Mouse (Mus musculus) neural tube, embryonic 14.5 days (tissue): Measurements from ENCODE around the gene Dnajb14. TPM values are rescaled to one million over a fixed set of nuclear protein-coding genes. Genes with fewer than 3 reads are reported as not detected.
"Not testable (repeated sequence)": the region's sequence is repeated elsewhere in the genome, so short reads cannot be mapped to it uniquely, and the experiment has no call there.

Experiments
- ATAC-seq: fragments of 200-750 bp; cut with Nextera tagmentation; 2 replicates; pipeline ENCODE4 v1.8.0; 2017; ENCODE audit warnings: low read depth, mild to moderate bottlenecking, moderate TSS enrichment, moderate library complexity
- H3K27ac ChIP-seq: fragments of 300-500 bp; sonication (generic); 2 replicates; pipeline ENCODE4 v1.5.1; 2014; ENCODE audit warnings: low read depth, mild to moderate bottlenecking, control low read depth, low read length, moderate library complexity, mixed read lengths
- H3K27me3 ChIP-seq: fragments of 300-500 bp; sonication (generic); 2 replicates; pipeline ENCODE4 v1.6.1; 2014; ENCODE audit warnings: low read length; ENCODE audit not compliant: control insufficient read depth, insufficient read depth
- H3K36me3 ChIP-seq: fragments of 300-500 bp; sonication (generic); 2 replicates; pipeline ENCODE4 v1.6.1; 2014; ENCODE audit warnings: low read length, mixed read lengths; ENCODE audit not compliant: control insufficient read depth, insufficient read depth
- H3K4me1 ChIP-seq: fragments of 300-500 bp; sonication (generic); 2 replicates; pipeline ENCODE4 v1.6.1; 2014; ENCODE audit warnings: low read length; ENCODE audit not compliant: control insufficient read depth, insufficient read depth
- H3K4me2 ChIP-seq: fragments of 300-500 bp; sonication (generic); 2 replicates; pipeline ENCODE4 v1.6.1; 2014; ENCODE audit warnings: mild to moderate bottlenecking, low read depth, low read length, control low read depth
- H3K4me3 ChIP-seq: fragments of 300-500 bp; sonication (generic); 2 replicates; pipeline ENCODE4 v1.5.1; 2014; ENCODE audit warnings: low read depth, low read length, control low read depth, mixed read lengths
- H3K9ac ChIP-seq: fragments of 300-500 bp; sonication (generic); replicated peaks from 2 replicates; pipeline ENCODE4 v1.6.1; 2014; ENCODE audit warnings: low read depth, mild to moderate bottlenecking, control low read depth, low read length, mixed read lengths
- H3K9me3 ChIP-seq: fragments of 300-500 bp; sonication (generic); 2 replicates; pipeline ENCODE4 v1.6.1; 2016; ENCODE audit warnings: low read length; ENCODE audit not compliant: control insufficient read depth
- WGBS: fragments of 180-500 bp; shearing (Covaris S2); extraction: QIAGEN DNeasy Blood & Tissue Kit; methylation state at CpG from one replicate; pipeline ENCODE4 v1.1.7; 2014; 5-methylcytosine and 5-hydroxymethylcytosine counted together
- polyA plus RNA-seq: library from polyadenylated mRNA; unstranded; fragments of >200 nt; fragmentation: Nextera tagmentation; extraction: Ambion mirVana; gene quantifications from 2 replicates; pipeline ENCODE4 v1.2.1, GENCODE M21; 2014

The Dnajb14 gene
- polyA plus RNA-seq, 1 experiment from 2014 or later, result 18.7 TPM

- Histone ChIP-seq H3K27ac (no peak overlapping the region), H3K9ac (no peak overlapping the region), H3K27me3 (no peaks in the 10 kb centered on the region), H3K4me1 (no peaks in the 10 kb centered on the region), H3K4me3 (no peak overlapping the region), H3K4me2 (no peak overlapping the region), H3K9me3 (no peaks in the 10 kb centered on the region), H3K36me3 (no peaks in the 10 kb centered on the region)
- no peak for ATAC-seq
Observed at GRCm38 (mm10) chr3:137838160-137838559, 29.3 kb upstream of the Dnajb14 start.

- Histone ChIP-seq H3K27me3 (no peaks in the 10 kb centered on the region), H3K4me1 (no peaks in the 10 kb centered on the region), H3K9ac (no peak overlapping the region), H3K9me3 (no peaks in the 10 kb centered on the region), H3K4me2 (no peak overlapping the region), H3K27ac (no peak overlapping the region), H3K4me3 (no peak overlapping the region), H3K36me3 (no peaks in the 10 kb centered on the region)
- ATAC-seq, result no peak
- 90% methylated on average over 1 of the region's 1 CpGs for WGBS
Observed at GRCm38 (mm10) chr3:137842944-137843343, 24.5 kb upstream of the Dnajb14 start.

DNA sequence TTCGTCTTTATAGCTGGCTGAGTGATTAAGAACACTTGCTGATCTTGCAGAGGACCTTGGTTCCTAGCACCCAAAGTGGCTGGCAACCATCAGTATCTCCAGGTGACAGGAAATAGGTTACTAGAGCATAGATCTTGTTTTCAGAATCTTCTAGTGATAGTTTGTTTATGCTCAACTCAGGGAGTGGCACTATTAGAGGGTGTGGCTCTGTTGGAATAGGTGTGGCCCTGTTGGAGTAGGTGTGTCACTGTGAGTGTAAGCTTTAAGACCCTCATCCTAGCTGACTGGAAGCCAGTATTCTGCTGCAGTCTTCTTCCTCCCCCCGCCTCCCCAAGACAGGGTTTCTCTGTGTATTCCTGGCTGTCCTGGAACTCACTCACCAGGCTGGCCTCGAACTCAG lies 23.2 kb upstream of the Dnajb14 start:
- H3K4me2 ChIP-seq, result no peak overlapping the region
- 89% methylated on average over 3 of the region's 3 CpGs for WGBS
- no peak for ATAC-seq
- H3K9me3 ChIP-seq, result no peaks in the 10 kb centered on the region
- no peaks in the 10 kb centered on the region for H3K27me3 ChIP-seq
- H3K27ac ChIP-seq, result no peak overlapping the region
- no peak overlapping the region for H3K9ac ChIP-seq
- no peak overlapping the region for H3K4me3 ChIP-seq
- no peaks in the 10 kb centered on the region for H3K4me1 ChIP-seq
- no peaks in the 10 kb centered on the region for H3K36me3 ChIP-seq

- H3K4me3 ChIP-seq, result no peak overlapping the region
- no peak for ATAC-seq
- H3K9me3 ChIP-seq, result no peaks in the 10 kb centered on the region
- WGBS, result 86% methylated on average over 5 of the region's 5 CpGs
- H3K27me3 ChIP-seq, result no peaks in the 10 kb centered on the region
- H3K9ac ChIP-seq, result no peak overlapping the region
- no peaks in the 10 kb centered on the region for H3K4me1 ChIP-seq
- no peaks in the 10 kb centered on the region for H3K36me3 ChIP-seq
- no peak overlapping the region for H3K4me2 ChIP-seq
- no peak overlapping the region for H3K27ac ChIP-seq
Observed at GRCm38 (mm10) chr3:137846552-137846951, 20.9 kb upstream of the Dnajb14 start.

- Histone ChIP-seq H3K4me1 (no peaks in the 10 kb centered on the region), H3K27ac (no peak overlapping the region), H3K9me3 (no peaks in the 10 kb centered on the region), H3K4me3 (no peak overlapping the region), H3K4me2 (no peak overlapping the region), H3K36me3 (no peaks in the 10 kb centered on the region), H3K9ac (no peak overlapping the region), H3K27me3 (no peaks in the 10 kb centered on the region)
- 91% methylated on average over 9 of the region's 9 CpGs for WGBS
- ATAC-seq, result no peak
Observed at GRCm38 (mm10) chr3:137848354-137848753, 19.1 kb upstream of the Dnajb14 start.

- Histone ChIP-seq H3K9ac (no peak overlapping the region), H3K4me1 (no peaks in the 10 kb centered on the region), H3K27me3 (no peaks in the 10 kb centered on the region), H3K4me2 (no peak overlapping the region), H3K9me3 (no peaks in the 10 kb centered on the region), H3K36me3 (no peaks in the 10 kb centered on the region), H3K27ac (no peak overlapping the region), H3K4me3 (no peak overlapping the region)
- no peak for ATAC-seq
- 95% methylated on average over 5 of the region's 5 CpGs for WGBS
Observed at GRCm38 (mm10) chr3:137849697-137850096, 17.8 kb upstream of the Dnajb14 start.

DNA sequence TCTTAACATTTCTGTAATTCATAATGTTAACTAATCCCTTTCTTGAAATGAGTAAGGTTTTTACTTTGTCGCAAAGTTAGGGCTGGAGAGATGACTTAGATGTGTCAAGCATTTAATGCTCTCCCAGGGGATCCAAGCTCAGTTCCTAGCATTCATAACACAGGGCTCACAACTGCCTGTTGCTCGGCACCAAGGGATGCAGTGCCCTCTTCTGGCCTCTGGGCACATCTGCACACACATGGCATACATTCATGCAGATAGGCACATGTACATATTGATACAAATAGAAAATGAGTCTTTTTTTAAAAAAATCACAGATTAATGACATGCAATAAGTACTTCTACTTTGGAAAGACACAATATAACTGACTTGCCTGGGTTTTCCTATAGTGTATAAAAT lies 16.3 kb upstream of the Dnajb14 start:
- Histone ChIP-seq H3K36me3 (no peaks in the 10 kb centered on the region), H3K4me3 (no peak overlapping the region), H3K4me2 (no peak overlapping the region), H3K27ac (no peak overlapping the region), H3K4me1 (no peaks in the 10 kb centered on the region), H3K27me3 (no peaks in the 10 kb centered on the region), H3K9me3 (no peaks in the 10 kb centered on the region), H3K9ac (no peak overlapping the region)
- no peak for ATAC-seq
- WGBS, result 92% methylated on average over 2 of the region's 2 CpGs

GRCm38 (mm10) chr3:137853011-137853410 lies 14.5 kb upstream of the Dnajb14 start:
- H3K36me3 ChIP-seq, result not testable (repeated sequence)
- WGBS, result 96% methylated on average over 1 of the region's 1 CpGs

DNA sequence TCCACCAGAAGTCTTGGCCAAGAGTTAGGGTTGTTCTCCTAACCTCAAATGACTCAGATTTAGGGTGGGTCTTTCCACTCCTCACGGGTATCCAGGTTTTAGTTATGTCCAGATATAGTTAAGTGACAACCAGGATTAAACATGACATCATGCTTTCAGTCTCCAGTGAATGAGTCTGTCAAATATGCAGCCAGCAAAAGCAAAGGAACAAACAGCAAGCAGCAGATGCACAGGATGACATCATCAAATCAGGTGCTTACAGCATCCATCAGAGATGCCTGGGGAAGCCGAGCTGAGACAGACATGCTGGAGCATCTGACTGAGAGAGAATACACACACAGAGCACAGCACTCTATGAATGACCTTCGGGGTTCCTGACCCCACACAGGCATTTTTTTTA lies 12.1 kb upstream of the Dnajb14 start:
- no peaks in the 10 kb centered on the region for H3K4me1 ChIP-seq
- H3K4me3 ChIP-seq, result no peak overlapping the region
- no peak for ATAC-seq
- no peaks in the 10 kb centered on the region for H3K9me3 ChIP-seq
- H3K27ac ChIP-seq, result no peak overlapping the region
- no peak overlapping the region for H3K4me2 ChIP-seq
- H3K36me3 ChIP-seq, result no peaks in the 10 kb centered on the region
- H3K27me3 ChIP-seq, result no peaks in the 10 kb centered on the region
- H3K9ac ChIP-seq, result no peak overlapping the region
- WGBS, result 80% methylated on average over 3 of the region's 3 CpGs

More at GRCm38 (mm10) chr3:137853011-137853410, 14.5 kb upstream of the Dnajb14 start:
- H3K27me3 ChIP-seq, H3K27ac ChIP-seq, H3K4me1 ChIP-seq, H3K4me2 ChIP-seq, ATAC-seq, H3K9me3 ChIP-seq, H3K4me3 ChIP-seq, H3K9ac ChIP-seq: not testable (repeated sequence)

DNA sequence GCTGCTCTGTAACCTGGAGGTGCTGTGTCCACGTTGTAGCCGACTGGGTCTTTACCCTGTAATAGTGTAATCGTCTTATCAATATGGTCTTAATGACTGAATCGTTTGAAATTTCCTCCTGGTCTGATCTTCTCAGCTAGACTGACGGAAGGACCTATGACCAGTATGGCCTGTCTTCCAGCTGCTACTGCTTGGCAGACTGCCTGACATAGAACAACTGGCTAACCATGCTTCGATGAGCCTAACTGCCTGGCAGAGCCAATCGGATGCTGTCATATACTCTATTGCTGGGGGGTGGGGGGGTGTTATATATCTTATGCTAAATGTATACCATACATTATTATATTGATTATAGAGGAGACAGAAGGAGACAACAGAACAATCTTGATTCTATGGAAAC lies 11.4 kb upstream of the Dnajb14 start:
- Histone ChIP-seq H3K4me3 (no peak overlapping the region), H3K4me1 (no peaks in the 10 kb centered on the region), H3K9ac (no peak overlapping the region), H3K9me3 (no peaks in the 10 kb centered on the region), H3K36me3 (no peaks in the 10 kb centered on the region), H3K27ac (no peak overlapping the region), H3K27me3 (no peaks in the 10 kb centered on the region), H3K4me2 (no peak overlapping the region)
- 74% methylated on average over 7 of the region's 7 CpGs for WGBS
- no peak for ATAC-seq
